Mouse (Mus musculus) ES-E14 (cell line): Measurements from ENCODE around the gene Dclk1.

Experiments
- CHD2 ChIP-seq: IDR thresholded peaks from 2 replicates; pipeline ENCODE4 v1.6.1; 2014; ENCODE audit warnings: mild to moderate bottlenecking, low read depth, low read length, inconsistent platforms
- MAFK ChIP-seq: IDR thresholded peaks from 2 replicates; pipeline ENCODE4 v1.6.1; 2014; ENCODE audit warnings: mild to moderate bottlenecking, low read depth, low read length, inconsistent platforms; ENCODE audit not compliant: insufficient read depth

DNA sequence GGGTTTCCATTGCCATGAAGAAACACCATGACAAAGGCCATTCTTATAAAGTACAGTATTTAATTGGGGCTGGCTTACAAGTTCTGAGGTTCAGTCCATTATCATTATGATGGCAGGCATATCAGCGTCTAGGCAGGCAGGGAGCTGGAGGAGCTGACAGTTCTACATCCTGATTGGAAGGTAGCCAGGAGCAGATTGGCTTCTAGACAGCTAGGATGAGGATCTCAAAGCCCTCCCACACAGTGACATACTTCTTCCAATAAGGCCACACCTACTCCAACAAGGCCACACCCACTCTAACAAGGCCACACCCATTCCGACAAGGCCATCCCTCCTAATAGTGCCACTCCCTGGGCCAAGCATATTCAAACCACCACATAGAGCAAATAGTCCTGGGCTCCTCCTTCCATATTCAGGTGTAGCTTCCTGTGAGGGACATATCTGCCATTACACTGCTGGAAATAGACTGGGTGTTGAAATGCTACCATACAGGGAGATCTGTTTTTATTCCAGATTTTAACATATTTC, 187.9 kb downstream of the Dclk1 start:
- TF ChIP-seq CHD2, result no peak
- TF ChIP-seq MAFK, result no peak
